Mouse (Mus musculus): Measurements from ENCODE around the gene Hacd1.
"Not testable (repeated sequence)": the region's sequence is repeated elsewhere in the genome, so short reads cannot be mapped to it uniquely, and the experiment has no call there.

The Hacd1 gene

DNA sequence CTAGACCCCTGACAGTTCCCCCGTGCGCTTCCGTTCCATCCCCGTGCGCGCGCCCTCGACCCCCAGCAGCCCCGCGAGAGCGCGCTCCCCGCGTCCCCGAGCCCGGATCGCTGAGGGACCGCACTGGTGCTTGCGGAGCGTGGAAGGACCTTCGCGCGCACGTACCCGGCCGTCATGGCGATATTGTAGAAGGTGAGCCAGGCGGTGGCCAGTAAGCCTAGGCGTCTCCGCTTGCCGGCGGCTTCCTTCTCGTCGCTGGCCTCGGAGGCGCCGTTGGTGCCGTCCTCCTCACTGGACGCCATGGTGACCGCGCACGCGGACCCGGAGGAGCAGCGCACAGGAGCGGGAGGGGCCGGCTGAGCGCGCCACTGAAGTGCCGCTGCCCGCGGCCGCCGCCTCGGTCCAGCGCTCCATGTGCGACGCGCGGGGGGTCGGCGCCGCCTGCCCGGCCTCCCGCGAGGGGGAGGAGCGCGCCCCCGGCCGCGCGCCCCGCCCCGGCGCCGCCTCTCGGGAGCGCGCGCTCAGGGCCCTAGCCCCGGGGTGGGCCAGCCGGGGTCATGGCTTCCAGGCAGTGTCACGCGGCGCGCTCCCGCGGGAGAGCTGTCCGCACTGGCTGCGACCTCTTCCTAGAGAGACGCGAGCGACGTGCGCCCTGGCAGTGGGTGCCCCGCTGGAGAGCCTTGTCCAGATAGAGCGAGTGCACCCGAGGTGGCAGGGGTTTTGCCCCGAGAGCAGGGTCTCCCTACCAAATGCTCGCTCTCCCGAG lies at the start of gene Hacd1:
TSS of gene Hacd1 (minus strand) at position 570 of the 766 bp plus-strand sequence.
- peak; percentile 69 for DNase-seq (ENCODE audit: low read depth, low spot score)

- DNase-seq (ENCODE audit: low read depth, low spot score) = no peak
These were observed 48.0 kb upstream of the Hacd1 start for GRCm38 (mm10) chr2:14103924-14104323.

DNA sequence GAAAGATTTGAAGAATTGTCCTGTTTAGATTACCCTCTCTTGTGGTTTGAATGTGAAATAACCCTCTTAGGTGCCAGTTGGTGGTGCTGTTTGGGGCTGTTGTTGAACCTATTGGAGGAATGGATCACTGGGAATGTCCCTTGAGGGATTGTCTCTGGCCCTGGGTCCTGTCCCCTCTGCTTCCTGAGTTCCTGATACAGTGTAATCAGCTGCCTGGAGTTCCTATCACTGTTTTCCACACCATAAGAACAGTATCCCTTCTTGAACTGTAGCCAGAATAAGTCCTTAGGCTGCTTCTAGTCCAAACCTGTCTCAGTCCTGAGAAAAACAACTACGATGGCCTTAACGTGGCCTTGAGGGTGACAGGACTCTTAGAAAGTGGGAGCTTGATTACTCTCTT lies 46.7 kb upstream of the Hacd1 start:
- no peak for DNase-seq (ENCODE audit: low read depth, low spot score)

DNA sequence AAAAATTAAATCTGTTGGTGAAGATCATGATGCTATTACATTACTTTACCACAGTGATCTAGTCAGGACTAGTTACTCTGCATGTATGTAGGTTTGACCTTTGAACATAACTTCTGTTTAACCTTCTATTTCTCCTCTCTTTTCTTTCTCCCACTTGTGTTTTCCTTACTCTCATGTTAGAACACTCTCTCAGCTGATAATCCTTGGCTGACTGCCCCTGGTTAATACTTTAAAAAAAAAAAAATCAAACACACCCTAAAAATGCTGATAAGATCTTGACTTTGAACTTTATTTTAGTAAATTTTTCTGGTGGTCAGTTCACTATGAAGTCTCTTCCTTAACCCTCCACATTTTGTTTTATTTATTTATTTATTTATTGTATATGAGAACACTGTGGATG lies 44.6 kb upstream of the Hacd1 start:
- no peak for DNase-seq (ENCODE audit: low read depth, low spot score)

- not testable (repeated sequence) for DNase-seq (ENCODE audit: low read depth, low spot score)
These were observed 22.6 kb upstream of the Hacd1 start for GRCm38 (mm10) chr2:14078527-14078926.

GRCm38 (mm10) chr2:14074221-14074901 lies 18.4 kb upstream of the Hacd1 start:
- DNase-seq (ENCODE audit: low read depth, low spot score) = no peak

DNA sequence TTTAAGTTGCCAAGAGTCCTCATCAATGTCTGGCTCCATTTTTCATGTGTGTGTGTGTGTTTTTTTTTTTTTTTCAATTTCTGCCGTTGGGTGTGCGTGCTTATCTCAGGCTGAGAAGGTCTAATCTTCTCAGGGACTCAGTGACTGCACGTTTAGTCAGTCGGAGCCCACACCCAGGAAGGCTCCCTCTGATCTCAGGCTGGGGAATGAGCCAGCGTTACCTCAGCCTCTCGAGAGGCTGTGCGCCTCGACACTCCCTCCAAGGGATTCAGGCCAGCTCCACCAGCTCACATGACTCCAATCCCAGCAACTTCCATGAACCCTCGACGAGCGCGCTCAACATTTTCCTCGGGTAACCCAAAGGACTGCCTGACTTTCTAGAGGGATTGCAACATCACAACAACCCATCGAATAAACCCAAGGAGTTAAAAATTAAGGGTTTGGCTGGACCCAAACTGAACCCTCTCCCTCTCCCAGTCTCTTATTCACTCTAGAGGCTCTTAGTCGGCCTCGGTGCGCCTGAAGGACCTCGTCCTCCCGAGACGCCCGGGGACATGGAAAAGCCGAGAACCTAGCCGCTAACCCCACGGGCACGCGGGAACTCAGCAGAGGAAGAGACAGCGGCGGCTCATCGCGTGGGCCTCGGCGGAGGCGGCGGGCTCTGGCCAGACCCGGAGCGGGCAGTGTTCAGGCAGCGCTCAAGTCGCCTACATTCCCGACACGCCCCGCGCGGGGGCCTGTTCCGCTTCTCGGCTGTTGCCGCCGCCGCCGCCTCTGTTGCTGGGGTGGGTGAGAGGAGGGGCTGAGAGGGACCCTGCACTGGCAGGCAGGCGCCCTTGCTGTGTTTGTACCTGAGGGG lies 17.7 kb upstream of the Hacd1 start, which contains the start of gene Stam:
TSS of gene Stam (plus strand) at position 737 of the 859 bp plus-strand sequence.
- DNase-seq (ENCODE audit: low read depth, low spot score) = peak; percentile 85

GRCm38 (mm10) chr2:14073008-14073361 lies 17.1 kb upstream of the Hacd1 start:
- no peak for DNase-seq (ENCODE audit: low read depth, low spot score)

DNA sequence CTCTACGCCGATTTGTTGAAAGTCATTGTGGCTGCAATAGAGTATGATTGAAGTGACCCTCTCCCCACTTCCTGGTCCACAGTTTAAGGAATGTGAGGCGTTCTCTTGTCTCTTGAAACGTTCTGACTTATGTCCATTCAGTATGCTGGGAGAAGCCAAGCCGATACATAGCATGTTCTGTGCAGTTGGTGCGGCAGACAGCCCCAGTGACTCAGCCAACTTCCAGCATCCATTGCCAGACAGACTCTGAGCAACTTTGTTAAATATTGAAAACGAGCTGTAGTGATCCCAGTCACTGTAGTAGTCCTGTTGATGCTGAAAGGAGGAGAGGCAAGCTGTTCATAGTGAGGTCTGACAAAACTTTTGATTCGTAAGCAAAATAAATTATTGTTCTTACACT lies 14.5 kb upstream of the Hacd1 start:
- DNase-seq (ENCODE audit: low read depth, low spot score) = no peak

DNA sequence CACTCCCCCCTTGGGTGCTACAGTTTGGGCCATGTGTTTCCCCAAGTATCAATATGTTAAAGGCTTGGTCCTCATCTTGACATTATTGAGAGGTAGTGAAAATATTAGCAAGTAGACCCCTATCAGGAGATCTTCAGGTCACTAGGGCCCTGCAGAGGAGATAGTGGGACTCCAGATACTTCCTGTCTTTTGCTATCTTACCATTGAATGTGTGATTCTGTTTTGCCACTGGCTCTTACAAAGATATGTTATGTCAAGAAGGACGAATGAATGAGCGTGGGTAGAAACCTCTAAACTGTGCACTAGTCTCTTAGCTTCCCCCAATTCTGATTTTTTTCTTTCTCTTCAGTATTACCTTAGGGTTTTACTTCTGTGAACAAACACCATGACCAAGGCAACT lies 13.1 kb upstream of the Hacd1 start:
- no peak for DNase-seq (ENCODE audit: low read depth, low spot score)

GRCm38 (mm10) chr2:14065704-14066650 lies 10.0 kb upstream of the Hacd1 start:
- DNase-seq (ENCODE audit: low read depth, low spot score) = no peak

DNA sequence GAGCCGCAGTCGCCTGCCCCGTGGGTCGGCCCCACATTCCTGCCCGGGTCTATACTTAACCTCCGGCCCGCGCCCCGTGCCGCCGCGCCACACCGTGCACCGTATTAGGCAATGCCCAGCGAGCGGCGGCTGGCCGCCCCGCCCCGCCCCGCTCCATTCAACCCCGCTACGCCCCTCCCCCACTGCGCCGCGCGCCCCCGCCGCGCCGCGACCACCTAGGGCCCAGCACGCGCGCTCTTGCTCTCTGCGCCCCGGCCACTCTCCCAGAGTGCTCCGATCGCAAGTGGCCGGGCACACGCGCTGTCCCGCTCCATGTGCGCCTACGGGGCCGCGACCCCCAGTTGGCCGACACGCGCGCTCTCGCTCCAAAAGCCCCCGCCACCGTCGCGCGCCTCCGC lies 768 bp downstream of the Hacd1 start:
- DNase-seq (ENCODE audit: low read depth, low spot score) = peak; percentile 82

GRCm38 (mm10) chr2:14054716-14055115 lies 1.2 kb downstream of the Hacd1 start:
- DNase-seq (ENCODE audit: low read depth, low spot score) = no peak

- DNase-seq (ENCODE audit: low read depth, low spot score) = no peak
These were observed 1.8 kb downstream of the Hacd1 start for GRCm38 (mm10) chr2:14054163-14054562.

DNA sequence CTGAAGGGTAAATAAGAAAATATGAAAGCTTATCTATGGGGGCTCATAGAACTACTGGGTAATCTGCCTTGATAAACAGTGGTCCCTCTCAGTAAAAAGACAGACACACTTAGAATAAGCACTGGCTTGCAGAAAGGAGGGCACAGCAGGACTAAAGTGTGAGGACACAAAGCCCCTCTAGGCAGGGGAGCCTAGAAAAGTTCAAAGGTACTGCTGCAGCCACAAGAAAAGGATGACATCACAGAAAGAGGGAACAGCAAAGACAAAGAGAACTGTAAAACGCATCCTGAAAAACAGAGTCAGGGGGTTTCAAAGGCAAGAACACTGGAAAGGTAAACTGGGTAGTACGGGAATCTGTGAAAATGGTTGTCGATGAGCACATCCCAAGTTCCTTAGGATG lies 2.3 kb downstream of the Hacd1 start:
- DNase-seq (ENCODE audit: low read depth, low spot score) = no peak

DNA sequence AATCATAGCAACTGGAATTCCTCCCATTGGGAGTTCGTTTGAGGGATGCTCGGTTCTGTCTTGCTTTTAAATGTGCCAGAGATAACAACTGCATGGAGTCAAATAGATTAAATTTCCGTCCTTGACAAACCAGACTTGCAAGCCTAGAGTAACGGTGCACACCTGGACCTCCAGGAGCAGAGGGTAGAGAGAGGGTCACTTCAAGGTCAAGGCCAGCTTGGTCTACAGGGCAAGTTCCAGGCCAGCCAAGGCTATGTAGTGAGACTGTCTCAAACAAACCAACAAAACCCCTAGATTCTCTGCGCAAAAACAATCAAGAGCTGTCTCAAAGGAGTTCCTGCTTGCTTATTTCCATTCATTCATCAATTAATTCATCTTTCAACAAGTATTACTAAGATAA lies 7.1 kb downstream of the Hacd1 start:
- no peak for DNase-seq (ENCODE audit: low read depth, low spot score)

GRCm38 (mm10) chr2:14048381-14048780 lies 7.6 kb downstream of the Hacd1 start:
- DNase-seq (ENCODE audit: low read depth, low spot score) = peak; percentile 64

DNA sequence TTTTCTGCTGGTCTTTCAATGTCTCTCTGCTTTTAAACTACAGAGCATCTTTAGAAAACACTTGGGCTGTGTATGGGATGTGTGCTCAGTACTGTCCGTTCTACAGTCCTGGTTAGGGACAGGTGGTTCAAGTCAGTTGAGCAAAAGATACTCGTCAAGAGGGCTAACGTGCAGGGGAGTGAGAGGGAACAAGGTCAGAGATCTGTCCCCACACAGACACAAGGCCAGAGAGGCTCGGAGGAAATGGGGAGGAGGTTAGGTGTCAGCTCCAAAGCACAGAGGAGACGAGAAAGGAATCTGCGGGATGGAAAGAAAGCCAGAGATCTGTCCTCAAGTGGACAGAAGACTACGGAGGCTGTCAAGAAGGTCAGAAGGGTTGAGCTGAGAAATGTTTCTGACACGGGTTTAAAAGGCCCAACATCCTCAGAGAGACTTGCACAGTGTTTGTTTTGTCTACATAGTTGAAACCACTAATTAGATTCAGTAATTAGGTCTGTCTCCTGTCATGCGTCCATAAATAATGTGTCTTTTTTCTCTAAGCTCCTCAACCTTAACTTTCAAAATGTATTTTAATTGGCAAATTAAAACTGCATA lies 12.3 kb downstream of the Hacd1 start:
- DNase-seq (ENCODE audit: low read depth, low spot score) = no peak

- no peak for DNase-seq (ENCODE audit: low read depth, low spot score)
These were observed 12.9 kb downstream of the Hacd1 start for GRCm38 (mm10) chr2:14043011-14043410.

- no peak for DNase-seq (ENCODE audit: low read depth, low spot score)
These were observed 14.7 kb downstream of the Hacd1 start for GRCm38 (mm10) chr2:14041249-14041648.

DNA sequence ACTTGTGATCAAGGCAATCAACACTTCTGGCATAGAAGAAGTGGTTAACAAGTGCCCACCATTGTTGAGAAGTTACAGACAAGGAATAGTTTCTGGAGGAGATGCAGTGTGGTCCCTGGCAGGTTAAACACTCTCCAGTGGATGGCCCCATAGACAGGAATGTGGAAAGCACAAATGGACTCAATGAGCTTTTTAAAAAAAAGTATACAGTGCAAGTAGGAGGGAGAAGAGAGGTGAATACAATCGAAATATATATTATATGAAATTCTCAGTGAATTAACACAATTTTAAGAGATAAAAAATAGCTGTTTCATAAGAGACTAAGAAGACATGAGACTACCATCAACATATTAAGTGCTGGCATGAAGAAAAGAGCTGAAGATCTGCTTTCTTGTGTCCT lies 36.7 kb downstream of the Hacd1 start:
- no peak for DNase-seq (ENCODE audit: low read depth, low spot score)

Data from retina, postnatal 7 days (tissue).